19 mouse cellular contexts compared by ENCODE assay signal in genomic region chr16:96229044-96229555, GRCm38 (mm10). TPM values are rescaled to one million over a fixed set of nuclear protein-coding genes. Genes with fewer than 3 reads are reported as not detected.
DNase-seq lines count a peak whose midpoint lies in the region; ATAC-seq and TF ChIP-seq lines count a peak whose summit lies in the region.
"Had no signal": no experiment of that assay in that cellular context is flagged by ENCODE, and none has a peak within 500 bp of the region (broad histone marks: within the 10 kb centered on the region; RNA-seq: fewer than 3 reads in every experiment).

No protein-coding gene starts in this region.

- no peak for DNase-seq in frontal cortex, adult 2 months (ENCODE audit: extremely low spot score in 1 of 2, low spot score in 1 of 2)
- peak; percentile 35 to 63 for DNase-seq in layer of hippocampus, adult 18-20 months (ENCODE audit: low spot score in 2 of 2)
- no peak for DNase-seq in layer of hippocampus, postnatal 14 days (ENCODE audit: low spot score in 2 of 2)
- peak; percentile 23 to 35 for DNase-seq in layer of hippocampus, adult 2 months (ENCODE audit: low spot score in 2 of 2)
- no peak for DNase-seq in cerebellum, adult 18-20 months
- DNase-seq: cerebellum, adult 2 months; kidney, postnatal 4 days; liver, embryonic 13.5 days; lung, postnatal 14 days; thymus, postnatal 36 days had no signal

- H3K4me2 ChIP-seq in heart, embryonic 11.5 days, result no peak overlapping the region
- H3K4me2 ChIP-seq in neural tube, embryonic 15.5 days, result no peak overlapping the region
- H3K4me2 ChIP-seq: embryonic facial prominence, embryonic 15.5 days; forebrain, embryonic 13.5 days; liver, embryonic 13.5 days; midbrain, embryonic 11.5 days; stomach, embryonic 15.5 days had no signal

- H3K4me1 ChIP-seq in heart, embryonic 11.5 days (ENCODE audit: control insufficient read depth, insufficient read depth, low read length), result no peaks in the 10 kb centered on the region
- no peaks in the 10 kb centered on the region for H3K4me1 ChIP-seq in neural tube, embryonic 15.5 days
- H3K4me1 ChIP-seq: embryonic facial prominence, embryonic 15.5 days; forebrain, embryonic 13.5 days; liver, embryonic 13.5 days; stomach, embryonic 15.5 days had no signal

- WGBS in heart, embryonic 11.5 days (ENCODE audit: insufficient replicate concordance), result 48% methylated on average over 8 of the region's 8 CpGs
- WGBS in neural tube, embryonic 15.5 days, result 41% methylated on average over 8 of the region's 8 CpGs

- no peaks in the 10 kb centered on the region for H3K9me3 ChIP-seq in heart, embryonic 11.5 days (replicated peaks; ENCODE audit: control insufficient read depth, low read length)
- H3K9me3 ChIP-seq in neural tube, embryonic 15.5 days (replicated peaks), result no peaks in the 10 kb centered on the region
- H3K9me3 ChIP-seq: embryonic facial prominence, embryonic 15.5 days; forebrain, embryonic 13.5 days; liver, embryonic 13.5 days; stomach, embryonic 15.5 days had no signal

- peaks cover 2% of the 10 kb centered on the region; the same call in 1 of the 2 replicates for H3K36me3 ChIP-seq in heart, embryonic 11.5 days (ENCODE audit: control insufficient read depth, insufficient read depth, low read length)
- H3K36me3 ChIP-seq in neural tube, embryonic 15.5 days, result no peaks in the 10 kb centered on the region
- H3K36me3 ChIP-seq: embryonic facial prominence, embryonic 15.5 days; liver, embryonic 13.5 days; stomach, embryonic 15.5 days had no signal

- TF ChIP-seq CTCF in layer of hippocampus, adult 2 months (conservative IDR thresholded peaks at IDR 0.05), result no peak

- peak; percentile 74 for ATAC-seq in frontal cortex, adult (ENCODE audit: low TSS enrichment)
- 0 out of 2 replicates have a peak, but pooled peaks have one; percentile 46 for ATAC-seq in heart, embryonic 11.5 days (replicated peaks; ENCODE audit: insufficient number of reproducible peaks, low FRiP score, low TSS enrichment)
- no peak for ATAC-seq in neural tube, embryonic 15.5 days (ENCODE audit: low FRiP score)
- ATAC-seq: forebrain, embryonic 13.5 days; Patski had no signal

- no peak overlapping the region for H3K9ac ChIP-seq in heart, embryonic 11.5 days (ENCODE audit: low read depth, low read length)
- no peak overlapping the region for H3K9ac ChIP-seq in neural tube, embryonic 15.5 days (replicated peaks)
- H3K9ac ChIP-seq: embryonic facial prominence, embryonic 15.5 days; forebrain, embryonic 13.5 days; liver, embryonic 13.5 days; stomach, embryonic 15.5 days had no signal

- H3K4me3 ChIP-seq in heart, embryonic 11.5 days (ENCODE audit: low read depth, low read length), result no peak overlapping the region
- no peak overlapping the region for H3K4me3 ChIP-seq in layer of hippocampus, adult 2 months
- no peak overlapping the region for H3K4me3 ChIP-seq in neural tube, embryonic 15.5 days (replicated peaks)
- H3K4me3 ChIP-seq: embryonic facial prominence, embryonic 15.5 days; forebrain, embryonic 13.5 days; liver, embryonic 13.5 days; stomach, embryonic 15.5 days had no signal

- no peak overlapping the region for H3K27ac ChIP-seq in heart, embryonic 11.5 days (ENCODE audit: low read depth, low read length)
- peak overlapping the region; percentile 84 for H3K27ac ChIP-seq in layer of hippocampus, adult 2 months
- no peak overlapping the region for H3K27ac ChIP-seq in neural tube, embryonic 15.5 days (replicated peaks)
- H3K27ac ChIP-seq: embryonic facial prominence, embryonic 15.5 days; forebrain, embryonic 13.5 days; liver, embryonic 13.5 days; stomach, embryonic 15.5 days had no signal

- no peaks in the 10 kb centered on the region for H3K27me3 ChIP-seq in heart, embryonic 11.5 days (ENCODE audit: control insufficient read depth, insufficient read depth, low read length)
- H3K27me3 ChIP-seq in neural tube, embryonic 15.5 days (replicated peaks), result no peaks in the 10 kb centered on the region
- H3K27me3 ChIP-seq: embryonic facial prominence, embryonic 15.5 days; forebrain, embryonic 13.5 days; liver, embryonic 13.5 days; stomach, embryonic 15.5 days had no signal

RNA-seq across cellular contexts. Expression of gene B3galt5, which starts 6.5 kb away (rescaled TPM):
- polyA plus RNA-seq in frontal cortex, adult 2 months (2012; rRNA removed), result 13.3 and 14.2 TPM in 2 replicates
- 10 to 100 TPM; 59.4 to 63.4 TPM for total RNA-seq in layer of hippocampus, adult 18-20 months (2021)
- 10 to 100 TPM; 26.0 TPM for total RNA-seq in layer of hippocampus, postnatal 14 days (2021)
- polyA plus RNA-seq in heart, embryonic 11.5 days (2014; fragmentation: Nextera tagmentation; extraction: Ambion mirVana), result 0.03 TPM in 1 of 2 replicates, not detected in the other
- total RNA-seq in layer of hippocampus, adult 2 months (2021), result 10 to 100 TPM; 54.5 to 57.4 TPM
- 6.2 and 6.6 TPM in 2 replicates for polyA plus RNA-seq in neural tube, embryonic 15.5 days (2015; fragmentation: Nextera tagmentation; extraction: Ambion mirVana)
- polyA plus RNA-seq: Patski had no signal

RNA-seq across cellular contexts. Expression of gene Sh3bgr, which starts 28.9 kb away (rescaled TPM):
- 8.8 and 12.6 TPM in 2 replicates for polyA plus RNA-seq in frontal cortex, adult 2 months (2012; rRNA removed)
- 1 to 10 TPM; 2.0 to 2.6 TPM for total RNA-seq in layer of hippocampus, adult 18-20 months (2021)
- 1 to 10 TPM; 1.4 to 2.1 TPM for total RNA-seq in layer of hippocampus, postnatal 14 days (2021)
- 664 and 687 TPM in 2 replicates for polyA plus RNA-seq in heart, embryonic 11.5 days (2014; fragmentation: Nextera tagmentation; extraction: Ambion mirVana)
- 1 to 10 TPM; 2.1 to 3.3 TPM for total RNA-seq in layer of hippocampus, adult 2 months (2021)
- polyA plus RNA-seq in neural tube, embryonic 15.5 days (2015; fragmentation: Nextera tagmentation; extraction: Ambion mirVana), result 6.1 and 6.7 TPM in 2 replicates
- total RNA-seq: granulocyte monocyte progenitor cell, adult 5-6 weeks had no signal

RNA-seq across cellular contexts. Expression of gene Lca5l, which starts 37.0 kb away (rescaled TPM):
- 3.8 and 4.1 TPM in 2 replicates for polyA plus RNA-seq in frontal cortex, adult 2 months (2012; rRNA removed)
- total RNA-seq in layer of hippocampus, adult 18-20 months (2021), result 1 to 10 TPM; 1.1 to 1.2 TPM
- total RNA-seq in layer of hippocampus, postnatal 14 days (2021), result 1 to 10 TPM; 1.3 to 1.8 TPM
- polyA plus RNA-seq in heart, embryonic 11.5 days (2014; fragmentation: Nextera tagmentation; extraction: Ambion mirVana), result 1.5 and 1.6 TPM in 2 replicates
- total RNA-seq in layer of hippocampus, adult 2 months (2021), result 1 to 10 TPM; 2.4 to 2.7 TPM
- polyA plus RNA-seq in neural tube, embryonic 15.5 days (2015; fragmentation: Nextera tagmentation; extraction: Ambion mirVana), result 1.7 and 1.9 TPM in 2 replicates
- total RNA-seq: granulocyte monocyte progenitor cell, adult 5-6 weeks had no signal

Comparison
In these comparisons a context has a peak if more than half of its experiments do, and no peak if none do; other contexts are left out.
1. DNase-seq: peak in layer of hippocampus, adult 18-20 months (2 of 2) and layer of hippocampus, adult 2 months (2 of 2); none in frontal cortex, adult 2 months (0 of 2), layer of hippocampus, postnatal 14 days (0 of 2) and cerebellum, adult 18-20 months (0 of 2).